ENCODE assay signal across 8 mouse cellular contexts in the genomic region with DNA sequence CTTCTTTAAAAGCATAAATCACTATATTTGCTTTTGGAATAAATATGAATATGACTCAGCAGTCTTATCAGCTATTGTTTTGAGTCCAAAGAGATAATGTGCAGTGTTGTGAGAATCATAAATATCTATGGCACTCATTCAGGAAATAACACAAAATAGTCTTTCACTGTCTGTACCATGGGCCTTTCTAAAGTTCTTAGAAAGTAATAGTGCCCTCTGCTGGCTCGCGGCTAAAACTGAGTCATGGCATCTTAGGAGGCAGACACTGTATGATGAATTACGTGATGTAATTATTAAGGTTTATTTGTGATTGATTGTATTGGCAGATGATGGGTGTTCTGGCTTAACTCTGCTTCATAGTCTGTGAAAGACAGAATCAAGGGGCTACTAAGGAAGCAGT. TPM values are rescaled to one million over a fixed set of nuclear protein-coding genes. Genes with fewer than 3 reads are reported as not detected.
A peak's percentile ranks its signal among the peaks of the same experiment; 100 is the strongest.
DNase-seq lines count a peak whose midpoint lies in the region; ATAC-seq lines count a peak whose summit lies in the region.

No protein-coding gene starts in this region.

- H3K9ac ChIP-seq in liver, embryonic 12.5 days, result no peak overlapping the region
- no peak overlapping the region for H3K9ac ChIP-seq in embryonic facial prominence, embryonic 14.5 days (ENCODE audit: low read depth, low read length)
- no peak overlapping the region for H3K9ac ChIP-seq in hindbrain, embryonic 16.5 days (ENCODE audit: low read depth, low read length)

- H3K27ac ChIP-seq in liver, embryonic 12.5 days, result no peak overlapping the region
- no peak overlapping the region for H3K27ac ChIP-seq in embryonic facial prominence, embryonic 14.5 days (replicated peaks; ENCODE audit: low read depth, low read length)
- no peak overlapping the region for H3K27ac ChIP-seq in hindbrain, embryonic 16.5 days (ENCODE audit: low read depth, low read length)
- H3K27ac ChIP-seq in midbrain, embryonic 10.5 days (replicated peaks), result no peak overlapping the region

- DNase-seq in liver, result peak; percentile 8
- peak; percentile 50 for DNase-seq in adrenal gland, postnatal 14 days
- DNase-seq in embryonic facial prominence, embryonic 14.5 days (ENCODE audit: low spot score), result peak; percentile 76
- peak; percentile 14 for DNase-seq in layer of hippocampus, adult 9-11 months
- peak; percentile 28 for DNase-seq in midbrain, embryonic 10.5 days (ENCODE audit: low spot score)
- DNase-seq in thymus, postnatal 14 days, result peak; percentile 54

- H3K4me2 ChIP-seq in liver, embryonic 12.5 days, result no peak overlapping the region
- H3K4me2 ChIP-seq in embryonic facial prominence, embryonic 14.5 days (ENCODE audit: low read depth, low read length), result no peak overlapping the region
- H3K4me2 ChIP-seq in hindbrain, embryonic 16.5 days (ENCODE audit: low read length), result no peak overlapping the region

- H3K4me3 ChIP-seq in liver, embryonic 12.5 days, result no peak overlapping the region
- no peak overlapping the region for H3K4me3 ChIP-seq in embryonic facial prominence, embryonic 14.5 days (ENCODE audit: low read depth, low read length)
- no peak overlapping the region for H3K4me3 ChIP-seq in hindbrain, embryonic 16.5 days (ENCODE audit: low read length)
- H3K4me3 ChIP-seq in midbrain, embryonic 10.5 days, result no peak overlapping the region

- no peaks in the 10 kb centered on the region for H3K27me3 ChIP-seq in liver, embryonic 12.5 days (replicated peaks)
- H3K27me3 ChIP-seq in embryonic facial prominence, embryonic 14.5 days (replicated peaks; ENCODE audit: control insufficient read depth, insufficient read depth, low read length), result no peaks in the 10 kb centered on the region
- H3K27me3 ChIP-seq in hindbrain, embryonic 16.5 days (replicated peaks; ENCODE audit: control insufficient read depth, insufficient read depth, low read length), result no peaks in the 10 kb centered on the region
- no peaks in the 10 kb centered on the region for H3K27me3 ChIP-seq in midbrain, embryonic 10.5 days (ENCODE audit: low read depth, poor library complexity, severe bottlenecking)

- WGBS in liver, embryonic 12.5 days (ENCODE audit: insufficient replicate concordance), result 11% methylated on average over 3 of the region's 3 CpGs
- 9% methylated on average over 3 of the region's 3 CpGs for WGBS in embryonic facial prominence, embryonic 14.5 days
- WGBS in hindbrain, embryonic 16.5 days, result 15% methylated on average over 3 of the region's 3 CpGs
- WGBS in midbrain, embryonic 10.5 days, result 20% methylated on average over 3 of the region's 3 CpGs

- ATAC-seq in liver, embryonic 12.5 days, result no peak
- ATAC-seq in embryonic facial prominence, embryonic 14.5 days (ENCODE audit: low read depth), result peak; percentile 63; the same call in 1 of the 2 replicates
- peak; percentile 76; the same call in 1 of the 2 replicates for ATAC-seq in hindbrain, embryonic 16.5 days

- H3K9me3 ChIP-seq in liver, embryonic 12.5 days (replicated peaks), result no peaks in the 10 kb centered on the region
- H3K9me3 ChIP-seq in embryonic facial prominence, embryonic 14.5 days (ENCODE audit: control insufficient read depth, low read length), result no peaks in the 10 kb centered on the region
- H3K9me3 ChIP-seq in hindbrain, embryonic 16.5 days (ENCODE audit: control insufficient read depth, low read length), result no peaks in the 10 kb centered on the region
- no peaks in the 10 kb centered on the region for H3K9me3 ChIP-seq in midbrain, embryonic 10.5 days (replicated peaks)

- no peaks in the 10 kb centered on the region for H3K4me1 ChIP-seq in liver, embryonic 12.5 days
- H3K4me1 ChIP-seq in embryonic facial prominence, embryonic 14.5 days (ENCODE audit: control insufficient read depth, insufficient read depth, low read length), result no peaks in the 10 kb centered on the region
- no peaks in the 10 kb centered on the region for H3K4me1 ChIP-seq in hindbrain, embryonic 16.5 days (ENCODE audit: control insufficient read depth, insufficient read depth, low read depth, low read length)
- no peaks in the 10 kb centered on the region for H3K4me1 ChIP-seq in midbrain, embryonic 10.5 days

- H3K36me3 ChIP-seq in liver, embryonic 12.5 days, result no peaks in the 10 kb centered on the region
- H3K36me3 ChIP-seq in embryonic facial prominence, embryonic 14.5 days (ENCODE audit: control insufficient read depth, insufficient read depth, low read length), result no peaks in the 10 kb centered on the region
- H3K36me3 ChIP-seq in hindbrain, embryonic 16.5 days (ENCODE audit: control insufficient read depth, insufficient read depth, low read length), result no peaks in the 10 kb centered on the region
- H3K36me3 ChIP-seq in midbrain, embryonic 10.5 days, result no peaks in the 10 kb centered on the region

RNA-seq across cellular contexts. Expression of a gene that starts 57.5 kb away (rescaled TPM):
- polyA plus RNA-seq in liver, embryonic 12.5 days (2016; fragmentation: Nextera tagmentation; extraction: Ambion mirVana), result 0.04 and 0.07 TPM in 2 replicates
- total RNA-seq in adrenal gland, postnatal 14 days (2021), result 2.8 and 4.7 TPM in 2 replicates
- 2.1 and 2.4 TPM in 2 replicates for polyA plus RNA-seq in embryonic facial prominence, embryonic 14.5 days (2014; fragmentation: Nextera tagmentation; extraction: Ambion mirVana)
- 9.9 and 13.0 TPM in 2 replicates for polyA plus RNA-seq in hindbrain, embryonic 16.5 days (2015; fragmentation: Nextera tagmentation; extraction: Ambion mirVana)
- polyA plus RNA-seq in midbrain, embryonic 10.5 days (2016; fragmentation: Nextera tagmentation; extraction: Ambion mirVana), result 0.15 and 0.20 TPM in 2 replicates

Comparison
In these comparisons a context has a peak if more than half of its experiments do, and no peak if none do; other contexts are left out.
1. DNase-seq: peak in every context shown above with its lines; median percentile 76 in embryonic facial prominence, embryonic 14.5 days; 54 in thymus, postnatal 14 days; 50 in adrenal gland, postnatal 14 days; 28 in midbrain, embryonic 10.5 days; 14 in layer of hippocampus, adult 9-11 months; 8 in liver.